Mouse (Mus musculus): ENCODE results near the gene Kcnk4. TPM values are rescaled to one million over a fixed set of nuclear protein-coding genes. Genes with fewer than 3 reads are reported as not detected.

Gene Kcnk4
- total and polyA plus RNA-seq, 3 experiments = 0.15 to 1.8 TPM; not detected in 1

DNA sequence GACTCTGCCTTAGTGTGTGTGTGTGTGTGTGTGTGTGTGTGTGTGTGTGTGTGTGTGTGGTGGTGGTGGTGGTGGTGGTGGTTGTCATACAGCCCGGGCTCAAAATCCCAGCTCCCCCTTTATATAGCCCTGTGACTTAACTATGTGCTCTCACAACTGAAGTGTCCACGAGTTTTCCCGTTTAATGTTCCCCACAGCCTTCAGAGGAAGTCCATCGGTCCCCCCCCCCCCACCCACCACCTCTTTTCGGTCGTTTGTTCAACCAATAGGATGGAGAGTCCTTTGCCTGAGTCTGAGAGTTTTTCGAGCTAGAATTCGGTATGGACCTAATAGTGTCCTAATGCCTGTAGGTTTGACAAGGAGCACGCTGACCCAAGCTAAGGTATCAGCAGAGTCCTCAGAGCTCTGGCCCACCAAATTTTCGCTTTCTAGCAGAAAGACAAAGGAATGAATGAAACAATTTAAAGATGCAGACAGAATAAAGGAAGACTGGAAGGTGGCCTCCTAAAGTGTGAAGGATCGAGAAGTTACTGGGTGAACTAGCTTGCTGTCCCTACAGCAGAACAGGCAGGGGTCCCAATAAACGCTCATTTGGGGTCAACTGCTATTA, 39.4 kb upstream of the Kcnk4 start:
- H3K9ac ChIP-seq (ENCODE audit: control insufficient read depth, low read depth, low read length, poor library complexity, severe bottlenecking) = peak overlapping the region; percentile 77
- TF ChIP-seq NELFE (IDR thresholded peaks at IDR 0.05; ENCODE audit: low read depth, low read length) = peak; percentile 42; the same call in 1 of the 2 replicates
- TF ChIP-seq MAX (IDR thresholded peaks at IDR 0.05; ENCODE audit: low read length) = 0 out of 2 replicates have a peak, but pooled peaks have one; percentile 14
- no peak for TF ChIP-seq RAD21 (IDR thresholded peaks at IDR 0.05; ENCODE audit: low read depth, low read length)
- peak overlapping the region; percentile 94 for H3K27ac ChIP-seq (ENCODE audit: control insufficient read depth, low read depth, low read length)
- H3K4me1 ChIP-seq (ENCODE audit: control insufficient read depth in 1 of 2, insufficient read depth in 2 of 2, low read length in 2 of 2) = peaks cover 4 to 51% of the 10 kb centered on the region in 2 experiments
- peak; percentile 76 for DNase-seq (ENCODE audit: low read depth, low spot score)
- no peaks in the 10 kb centered on the region for H3K27me3 ChIP-seq (ENCODE audit: control insufficient read depth in 1 of 2, insufficient read depth in 2 of 2, low read length in 2 of 2)
- H3K36me3 ChIP-seq (ENCODE audit: control insufficient read depth in 1 of 2, insufficient read depth in 2 of 2, low read length in 2 of 2) = peaks cover 0 to 27% of the 10 kb centered on the region in 2 experiments; a peak in 2 of 4 replicates
- H3K79me2 ChIP-seq (ENCODE audit: control insufficient read depth, insufficient read depth, low read length, poor library complexity) = peaks cover 31% of the 10 kb centered on the region
- no peaks in the 10 kb centered on the region for H3K9me3 ChIP-seq (replicated peaks; ENCODE audit: insufficient read depth, low read length)
- peak overlapping the region; percentile 57 to 74 for H3K4me3 ChIP-seq (ENCODE audit: control insufficient read depth in 1 of 2, insufficient read depth in 1 of 2, low read depth in 2 of 2, low read length in 2 of 2)

DNA sequence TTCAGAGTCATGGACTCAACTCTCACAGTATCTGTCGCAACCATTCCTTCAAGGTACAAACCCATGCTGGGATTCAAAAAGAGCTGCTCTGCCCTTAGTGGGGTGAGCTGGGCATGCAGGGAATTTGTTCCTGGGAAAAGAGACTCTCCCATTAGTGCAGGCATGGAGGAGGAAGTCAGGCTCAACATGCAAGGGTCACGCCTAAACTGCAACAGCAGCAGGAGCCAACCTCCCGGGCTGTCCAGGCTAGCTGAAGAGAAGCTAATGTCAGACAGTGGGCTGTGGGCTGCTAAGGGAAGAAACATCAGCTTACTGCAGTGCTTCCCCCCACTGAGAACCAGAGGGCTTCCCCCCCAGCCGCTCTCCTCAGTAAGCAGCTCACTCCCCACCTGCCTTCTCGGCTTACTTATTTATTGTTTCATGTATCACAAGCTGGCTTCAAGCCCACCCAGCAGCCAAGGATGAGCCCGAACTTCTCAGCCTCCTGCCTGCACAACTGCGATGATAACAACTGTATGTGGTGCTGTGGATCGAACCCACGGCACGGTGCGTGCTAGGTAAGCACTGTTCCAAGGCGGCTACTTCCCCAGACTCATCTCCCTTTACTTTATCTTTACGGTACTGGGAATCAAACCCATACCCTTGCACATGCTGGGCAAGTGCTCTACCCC, 38.1 kb upstream of the Kcnk4 start:
- Histone ChIP-seq H3K27me3 (ENCODE audit: control insufficient read depth in 1 of 2, insufficient read depth in 2 of 2, low read length in 2 of 2) (no peaks in the 10 kb centered on the region), H3K79me2 (ENCODE audit: control insufficient read depth, insufficient read depth, low read length, poor library complexity) (peaks cover 21% of the 10 kb centered on the region), H3K9me3 (replicated peaks; ENCODE audit: insufficient read depth, low read length) (no peaks in the 10 kb centered on the region), H3K36me3 (ENCODE audit: control insufficient read depth in 1 of 2, insufficient read depth in 2 of 2, low read length in 2 of 2) (peaks cover 0 to 24% of the 10 kb centered on the region in 2 experiments; a peak in 2 of 4 replicates), H3K4me1 (ENCODE audit: control insufficient read depth in 1 of 2, insufficient read depth in 2 of 2, low read length in 2 of 2) (peaks cover 4 to 46% of the 10 kb centered on the region in 2 experiments), H3K9ac (ENCODE audit: control insufficient read depth, low read depth, low read length, poor library complexity, severe bottlenecking) (peak overlapping the region; percentile 77), H3K4me3 (ENCODE audit: control insufficient read depth in 1 of 2, insufficient read depth in 1 of 2, low read depth in 2 of 2, low read length in 2 of 2) (peak overlapping the region; percentile 9 to 19; a peak in 2 of 4 replicates), H3K27ac (ENCODE audit: control insufficient read depth, low read depth, low read length) (peak overlapping the region; percentile 41)
- DNase-seq (ENCODE audit: low read depth, low spot score) = peak; percentile 51
- TF ChIP-seq EP300 (IDR thresholded peaks at IDR 0.05; ENCODE audit: low read depth in 1 of 2, low read length in 2 of 2) (no peak), JUND (IDR thresholded peaks at IDR 0.05; ENCODE audit: low read depth, low read length) (no peak), MAFK (IDR thresholded peaks at IDR 0.05; ENCODE audit: borderline replicate concordance, low read depth, low read length) (no peak), MEF2A (IDR thresholded peaks at IDR 0.05; ENCODE audit: extremely low read depth, insufficient replicate concordance, low read depth, low read length, poor library complexity, severe bottlenecking) (no peak), RAD21 (IDR thresholded peaks at IDR 0.05; ENCODE audit: low read depth, low read length) (no peak), KAT2A (conservative IDR thresholded peaks at IDR 0.05; ENCODE audit: low read depth, low read length) (no peak), TCF12 (IDR thresholded peaks at IDR 0.05; ENCODE audit: low read depth, low read length) (no peak), GATA1 (IDR thresholded peaks at IDR 0.05; ENCODE audit: low read depth, low read length) (no peak), ELF1 (IDR thresholded peaks at IDR 0.05; ENCODE audit: low read depth, low read length) (no peak), MYB (IDR thresholded peaks at IDR 0.05; ENCODE audit: low read depth, low read length) (no peak), NRF1 (IDR thresholded peaks at IDR 0.05; ENCODE audit: insufficient read depth, low read depth, low read length, poor library complexity, severe bottlenecking) (no peak), HCFC1 (IDR thresholded peaks at IDR 0.05; ENCODE audit: low read depth, low read length) (no peak), CHD1 (IDR thresholded peaks at IDR 0.05; ENCODE audit: low read depth, low read length) (no peak), BHLHE40 (IDR thresholded peaks at IDR 0.05; ENCODE audit: borderline replicate concordance, low read depth, low read length) (no peak), SIN3A (IDR thresholded peaks at IDR 0.05; ENCODE audit: low read length) (no peak; the same call in 1 of the 2 replicates), TBP (IDR thresholded peaks at IDR 0.05; ENCODE audit: low read depth, low read length) (no peak)

All from MEL (cell line).